Mouse (Mus musculus) liver, adult 2 months (tissue): Measurements from ENCODE around the gene Gfap.

Experiments used
- CTCF ChIP-seq: fragments of 200-500 bp; IDR thresholded peaks from 2 replicates; pipeline ENCODE4 v1.5.1; 2011; ENCODE audit warnings: low read depth, low read length, control low read depth
- POLR2A ChIP-seq: fragments of 200-500 bp; IDR thresholded peaks from 2 replicates; pipeline ENCODE4 v1.6.1; 2011; ENCODE audit warnings: low read length, control low read depth; ENCODE audit not compliant: insufficient read depth; ENCODE audit errors: extremely low read depth

DNA sequence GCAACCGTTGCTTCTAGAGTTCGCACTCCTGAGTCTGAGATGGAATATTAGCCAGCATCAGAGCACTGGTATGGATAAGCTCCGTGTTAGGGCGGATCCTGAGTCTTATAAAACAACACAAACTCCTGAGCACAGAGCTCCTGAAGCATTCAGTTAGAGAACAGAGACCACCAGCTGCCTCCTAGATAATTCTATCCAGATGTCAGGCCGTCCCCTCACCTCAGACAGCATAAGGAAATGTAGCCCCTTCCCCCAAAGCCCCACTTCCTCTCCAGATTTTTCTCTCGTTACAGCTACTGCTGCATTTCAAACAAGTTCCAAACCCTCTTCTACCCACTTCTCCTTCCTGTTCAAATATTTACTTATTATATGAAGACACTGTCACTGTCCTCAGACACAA lies 44.8 kb downstream of the Gfap start:
- TF ChIP-seq CTCF: no peak
- no peak for TF ChIP-seq POLR2A
